Mouse (Mus musculus) adrenal gland, postnatal 10 days (tissue): ENCODE measurements around the gene Rtn4ip1. TPM values are rescaled to one million over a fixed set of nuclear protein-coding genes. Genes with fewer than 3 reads are reported as not detected.

Experiments
- DNase-seq: peaks from one replicate; pipeline ENCODE4 v3.0.0; 2021; ENCODE audit warnings: mixed read lengths
- total RNA-seq, 2 experiments: library from RNA; stranded (reverse); gene quantifications; 2 replicates each; pipeline ENCODE4 v1.2.3; 2021

Rtn4ip1 gene
- total RNA-seq, 2 experiments from 2014 or later, result 24.2 to 33.2 TPM

- no peak for DNase-seq
Measured at GRCm38 (mm10) chr10:44002995-44003524, 101.5 kb downstream of the Rtn4ip1 start.

DNA sequence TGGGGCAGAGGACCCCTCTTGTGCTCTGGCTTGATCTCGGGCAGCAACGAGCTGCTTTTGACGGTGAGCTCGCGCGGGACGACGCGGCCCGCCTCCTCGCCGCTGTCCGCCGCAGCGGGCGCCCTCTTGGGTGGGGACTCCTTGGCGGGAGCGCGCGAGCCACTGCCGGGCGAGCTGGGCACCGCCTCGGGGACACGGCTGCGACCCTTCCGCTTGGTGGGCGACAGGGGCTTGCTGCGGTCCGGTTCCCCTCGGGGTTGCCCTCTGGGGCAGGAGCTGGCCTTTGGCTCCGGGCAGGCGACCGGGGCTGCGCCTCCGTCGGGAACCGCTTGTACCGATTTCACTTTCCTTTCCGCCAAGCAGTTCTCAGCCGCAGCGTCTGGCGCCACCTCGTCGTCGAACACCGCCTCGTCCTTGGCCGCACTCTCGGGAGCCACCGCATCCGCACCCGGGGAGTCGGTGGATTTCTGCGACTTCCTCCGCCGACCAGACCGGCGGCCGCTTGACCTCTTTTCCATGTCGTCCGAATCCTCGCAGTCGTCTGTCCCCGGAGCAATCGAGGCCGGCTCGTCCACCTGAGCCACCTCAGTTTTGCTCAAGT, 102.0 kb downstream of the Rtn4ip1 start:
- DNase-seq, result peak; percentile 72

- DNase-seq, result peak; percentile 52
Measured at GRCm38 (mm10) chr10:44004221-44004751, 102.7 kb downstream of the Rtn4ip1 start.

- peak; percentile 66 for DNase-seq
Measured at GRCm38 (mm10) chr10:44005677-44006641, 104.4 kb downstream of the Rtn4ip1 start.

Other genes starting within 250 kb of the Rtn4ip1 start
- 10 to 100 TPM; 14.1 to 20.0 TPM for gene Qrsl1, start 62 bp upstream of the Rtn4ip1 start, total RNA-seq
- 1 to 10 TPM; 3.8 to 5.6 TPM for gene Crybg1, start 247.0 kb downstream of the Rtn4ip1 start, total RNA-seq